Comparison of ENCODE assay signal across 8 mouse cellular contexts in the genomic region with DNA sequence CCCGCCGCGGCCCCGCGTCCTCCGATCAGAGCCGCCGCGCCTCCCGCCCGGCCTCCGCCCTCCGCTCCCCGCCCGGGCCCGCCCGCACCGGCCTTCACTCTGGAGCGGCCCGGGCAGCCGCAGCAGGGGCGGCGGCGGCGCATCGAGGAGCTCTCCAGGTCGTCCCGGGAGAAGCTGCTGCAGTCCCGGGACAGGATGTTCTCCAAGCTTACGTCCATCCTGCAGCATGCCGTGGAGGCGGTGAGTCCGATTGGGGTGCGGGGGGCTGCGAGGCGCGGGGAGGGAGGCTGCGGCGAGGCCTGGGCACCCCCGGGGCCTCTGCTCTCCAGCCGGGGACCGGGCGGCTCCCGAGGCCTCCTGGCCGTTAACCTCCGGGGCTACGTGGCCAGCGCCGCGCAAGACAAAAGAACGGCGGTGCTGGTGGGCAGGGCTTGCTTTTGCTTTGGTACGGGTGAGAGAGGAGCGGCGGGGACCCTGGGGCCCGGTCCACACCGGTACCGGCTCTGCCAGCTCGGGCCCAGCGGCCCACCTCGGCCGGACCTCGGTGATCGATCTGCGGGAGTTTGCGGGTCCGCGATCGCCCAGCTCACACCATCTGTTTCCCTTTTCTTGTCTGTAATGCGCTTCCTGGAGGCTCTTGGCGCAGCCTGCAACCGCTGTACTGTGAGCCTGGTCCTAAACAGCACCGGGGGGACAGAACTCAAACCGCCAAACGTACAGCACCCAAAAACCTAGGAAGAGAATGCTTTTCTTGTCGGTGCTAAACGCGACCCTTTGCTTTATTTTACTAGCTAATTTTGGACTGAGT. TPM values are rescaled to one million over a fixed set of nuclear protein-coding genes. Genes with fewer than 3 reads are reported as not detected.
DNase-seq lines count a peak whose midpoint lies in the region; ATAC-seq and TF ChIP-seq lines count a peak whose summit lies in the region.

No protein-coding gene starts in this region.

- no peaks in the 10 kb centered on the region for H3K27me3 ChIP-seq in forebrain, embryonic 11.5 days (ENCODE audit: control insufficient read depth, insufficient read depth, low read length)
- no peaks in the 10 kb centered on the region for H3K27me3 ChIP-seq in heart, postnatal 0 days (ENCODE audit: control insufficient read depth, insufficient read depth, low read length)

- H3K36me3 ChIP-seq in forebrain, embryonic 11.5 days (ENCODE audit: control insufficient read depth, insufficient read depth, low read length) = no peaks in the 10 kb centered on the region
- H3K36me3 ChIP-seq in heart, postnatal 0 days (replicated peaks; ENCODE audit: control insufficient read depth, insufficient read depth, low read length) = no peaks in the 10 kb centered on the region; the same call in 1 of the 2 replicates
- no peaks in the 10 kb centered on the region for H3K36me3 ChIP-seq in macrophage (ENCODE audit: inconsistent target)

- no peaks in the 10 kb centered on the region for H3K9me3 ChIP-seq in forebrain, embryonic 11.5 days (ENCODE audit: control insufficient read depth, low read length)
- no peaks in the 10 kb centered on the region for H3K9me3 ChIP-seq in heart, postnatal 0 days (replicated peaks; ENCODE audit: control insufficient read depth, low read length)

- ATAC-seq in forebrain, embryonic 11.5 days (replicated peaks; ENCODE audit: low FRiP score) = peak; percentile 78
- ATAC-seq in heart, postnatal 0 days (ENCODE audit: insufficient read depth, low read depth) = peak; percentile 50

- peaks cover 79% of the 10 kb centered on the region for H3K79me2 ChIP-seq in macrophage (ENCODE audit: inconsistent target)

- TF ChIP-seq CTCF in heart, postnatal 0 days (IDR thresholded peaks at IDR 0.05; ENCODE audit: low read depth) = no peak

- peak overlapping the region; percentile 98 for H3K4me3 ChIP-seq in forebrain, embryonic 11.5 days (ENCODE audit: low read depth, low read length)
- peak overlapping the region; percentile 84 for H3K4me3 ChIP-seq in heart, postnatal 0 days (ENCODE audit: low read depth, low read length)
- peak overlapping the region; percentile 49 for H3K4me3 ChIP-seq in macrophage (ENCODE audit: inconsistent target)

- peak overlapping the region; percentile 99 for H3K9ac ChIP-seq in forebrain, embryonic 11.5 days (ENCODE audit: low read length)
- H3K9ac ChIP-seq in heart, postnatal 0 days (replicated peaks; ENCODE audit: low read depth, low read length) = peak overlapping the region; percentile 96

- peak overlapping the region; percentile 90 for H3K27ac ChIP-seq in forebrain, embryonic 11.5 days (ENCODE audit: low read depth, low read length)
- peak overlapping the region; percentile 96 for H3K27ac ChIP-seq in heart, postnatal 0 days (ENCODE audit: low read depth)
- H3K27ac ChIP-seq in macrophage = no peak overlapping the region

- H3K4me2 ChIP-seq in forebrain, embryonic 11.5 days (ENCODE audit: low read depth, low read length, severe bottlenecking) = peak overlapping the region; percentile 58
- H3K4me2 ChIP-seq in heart, postnatal 0 days (ENCODE audit: low read depth, low read length) = peak overlapping the region; percentile 61

- DNase-seq in cerebellum, adult 18-20 months = peak; percentile 55 to 75
- no peak for DNase-seq in cerebellum, postnatal 4 days (ENCODE audit: low spot score in 2 of 2)
- DNase-seq in adrenal gland, adult 8-10 months = peak; percentile 67
- no peak for DNase-seq in forebrain, embryonic 11.5 days (ENCODE audit: low spot score)
- no peak for DNase-seq in heart, postnatal 0 days (ENCODE audit: low spot score)
- peak; percentile 58 to 65 for DNase-seq in layer of hippocampus, postnatal 36 days
- DNase-seq in right cerebral cortex, postnatal 25 days = peak; percentile 66

- TF ChIP-seq EP300 in heart, postnatal 0 days (IDR thresholded peaks at IDR 0.05; ENCODE audit: low read depth) = no peak

- WGBS in forebrain, embryonic 11.5 days = under 1% methylated on average over 64 of the region's 78 CpGs
- WGBS in heart, postnatal 0 days = under 1% methylated on average over 75 of the region's 78 CpGs
- WGBS in macrophage (ENCODE audit: missing documents) = under 1% methylated on average over 76 of the region's 78 CpGs

- peaks cover 20% of the 10 kb centered on the region for H3K4me1 ChIP-seq in forebrain, embryonic 11.5 days (replicated peaks; ENCODE audit: control insufficient read depth, insufficient read depth, low read length)
- H3K4me1 ChIP-seq in heart, postnatal 0 days (ENCODE audit: control insufficient read depth, insufficient read depth) = peaks cover 52% of the 10 kb centered on the region

RNA-seq across cellular contexts. Expression of gene Fam160b1, which starts 0.9 kb away (rescaled TPM):
- total RNA-seq in adrenal gland, adult 8-10 months (2022) = 10 to 100 TPM; 20.8 to 26.1 (median 24.4) TPM
- 14.0 and 14.5 TPM in 2 replicates for polyA plus RNA-seq in forebrain, embryonic 11.5 days (2014; fragmentation: Nextera tagmentation; extraction: Ambion mirVana)
- total RNA-seq in heart, postnatal 0 days (2014; rRNA removed; ENCODE audit: low replicate concordance) = 12.6 and 16.3 TPM in 2 replicates
- polyA plus RNA-seq in heart, postnatal 0 days (2015; fragmentation: Nextera tagmentation; extraction: Ambion mirVana) = 7.0 and 7.8 TPM in 2 replicates
- 10 to 100 TPM; 23.3 to 25.0 TPM for total RNA-seq in layer of hippocampus, postnatal 36 days (2021)
- 10 to 100 TPM in 17 of 26 experiments, 1 to 10 TPM in 9; 4.7 to 23.7 (median 15.7) TPM for total RNA-seq in macrophage (2018; cell fraction: chromatin; rRNA removed)
- 10 to 100 TPM; 10.3 to 23.5 (median 16.5) TPM for total RNA-seq in macrophage (2018; cell fraction: cytosol; rRNA removed)
- total RNA-seq in macrophage (2018; cell fraction: nucleus; rRNA removed) = 10 to 100 TPM in 22 of 26 experiments, 1 to 10 TPM in 4; 7.2 to 33.5 (median 17.0) TPM
- polyA plus RNA-seq in macrophage (2018) = 13.5 to 15.0 TPM (median 14.8 TPM) in 3 replicates

RNA-seq across cellular contexts. Expression of gene Ablim1, which starts 46.6 kb away (rescaled TPM):
- 10 to 100 TPM; 31.0 to 43.9 (median 33.1) TPM for total RNA-seq in adrenal gland, adult 8-10 months (2022)
- 17.0 and 19.9 TPM in 2 replicates for polyA plus RNA-seq in forebrain, embryonic 11.5 days (2014; fragmentation: Nextera tagmentation; extraction: Ambion mirVana)
- 169 and 235 TPM in 2 replicates for total RNA-seq in heart, postnatal 0 days (2014; rRNA removed; ENCODE audit: low replicate concordance)
- polyA plus RNA-seq in heart, postnatal 0 days (2015; fragmentation: Nextera tagmentation; extraction: Ambion mirVana) = 82.6 and 106 TPM in 2 replicates
- 10 to 100 TPM; 73.6 to 81.1 TPM for total RNA-seq in layer of hippocampus, postnatal 36 days (2021)
- 1 to 10 TPM in 3 of 26 experiments, under 1 TPM in 6, not detected in 17; 0.13 to 2.3 (median 0.41) TPM for total RNA-seq in macrophage (2018; cell fraction: chromatin; rRNA removed)
- total RNA-seq in macrophage (2018; cell fraction: cytosol; rRNA removed) = under 1 TPM in 23 of 26 experiments, not detected in 3; 0.03 to 0.35 (median 0.11) TPM
- 1 to 10 TPM in 1 of 26 experiments, under 1 TPM in 12, not detected in 13; 0.12 to 1.2 (median 0.41) TPM for total RNA-seq in macrophage (2018; cell fraction: nucleus; rRNA removed)
- 0.10 to 0.46 TPM (median 0.19 TPM) in 3 replicates for polyA plus RNA-seq in macrophage (2018)

Comparison
In these comparisons a context has a peak if more than half of its experiments do, and no peak if none do; other contexts are left out.
1. DNase-seq: peak in cerebellum, adult 18-20 months (2 of 2), adrenal gland, adult 8-10 months (single experiment), layer of hippocampus, postnatal 36 days (2 of 2) and right cerebral cortex, postnatal 25 days (single experiment); none in cerebellum, postnatal 4 days (0 of 2), forebrain, embryonic 11.5 days (single experiment) and heart, postnatal 0 days (single experiment).
2. Peak in every context shown above with its lines, with median percentiles within 50 percentile points of each other: H3K4me3 ChIP-seq.